Mouse (Mus musculus): Measurements from ENCODE around the gene Ano7.
"Not testable (repeated sequence)": the region's sequence is repeated elsewhere in the genome, so short reads cannot be mapped to it uniquely, and the experiment has no call there.

The Ano7 gene

DNA sequence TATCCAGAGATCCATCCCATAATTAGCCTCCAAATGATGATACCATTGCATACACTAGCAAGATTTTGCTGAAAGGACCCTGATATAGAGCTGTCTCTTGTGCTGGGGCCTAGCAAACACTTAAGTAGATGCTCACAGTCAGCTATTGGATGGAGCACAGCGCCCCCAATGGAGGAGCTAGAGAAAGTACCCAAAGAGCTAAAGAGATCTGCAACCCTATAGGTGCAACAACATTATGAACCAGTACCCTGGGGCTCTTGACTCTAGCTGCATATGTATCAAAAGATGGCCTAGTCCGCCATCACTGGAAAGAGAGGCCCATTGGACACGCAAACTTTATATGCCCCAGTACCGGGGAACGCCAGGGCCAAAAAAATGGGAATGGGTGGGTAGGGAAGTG lies 76.4 kb downstream of the Ano7 start:
- not testable (repeated sequence) for DNase-seq (ENCODE audit: low spot score)

DNA sequence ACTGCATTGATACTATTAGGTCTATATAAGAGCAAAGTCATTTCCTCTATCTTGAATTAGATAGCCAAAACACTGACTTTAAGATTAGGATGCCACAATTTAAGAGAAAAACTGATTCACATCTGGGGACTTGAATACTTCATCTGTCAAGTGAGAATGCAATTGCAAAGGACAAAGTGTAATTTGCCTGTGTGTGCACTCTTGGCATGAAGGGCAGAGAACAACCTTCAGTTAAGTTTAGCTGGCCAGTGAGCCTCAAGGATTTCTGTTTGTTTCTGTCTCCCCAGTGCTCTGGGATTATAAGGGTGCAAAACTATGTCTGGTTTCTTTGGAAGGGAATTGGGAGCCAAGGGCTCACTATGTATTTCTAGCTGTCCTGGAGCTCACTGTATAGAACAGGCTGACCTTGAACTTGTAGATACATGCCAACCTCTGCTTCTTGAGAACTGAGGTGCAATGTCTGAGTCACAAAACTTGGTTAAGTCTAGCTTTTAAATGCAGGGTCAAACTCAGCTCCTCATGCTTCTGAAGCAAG lies 80.1 kb downstream of the Ano7 start:
- no peak for DNase-seq (ENCODE audit: low spot score)

Measured in MN1 (cell line).